Mouse (Mus musculus) ES-Bruce4 (cell line): ENCODE data around the gene Cyb561d2. TPM values are rescaled to one million over a fixed set of nuclear protein-coding genes. Genes with fewer than 3 reads are reported as not detected.

Experiments used
- H3K27ac ChIP-seq: 2 replicates; pipeline ENCODE4 v1.5.1; 2012; ENCODE audit warnings: low read length, inconsistent platforms; ENCODE audit not compliant: insufficient read depth
- H3K27me3 ChIP-seq: 2 replicates; pipeline ENCODE4 v1.6.1; 2012; ENCODE audit warnings: mild to moderate bottlenecking, low read length, inconsistent platforms; ENCODE audit not compliant: control insufficient read depth, poor library complexity, insufficient read depth, severe bottlenecking
- H3K36me3 ChIP-seq: 2 replicates; pipeline ENCODE4 v1.6.1; 2012; ENCODE audit warnings: inconsistent platforms, mild to moderate bottlenecking, low read length, moderate library complexity; ENCODE audit not compliant: control insufficient read depth, poor library complexity, insufficient read depth, severe bottlenecking
- H3K4me1 ChIP-seq: one replicate; pipeline ENCODE4 v1.8.1; 2011; ENCODE audit warnings: low read length; ENCODE audit not compliant: control insufficient read depth, insufficient read depth
- H3K4me3 ChIP-seq: 2 replicates; pipeline ENCODE4 v1.5.1; 2011; ENCODE audit warnings: low read depth, mild to moderate bottlenecking, low read length
- H3K9ac ChIP-seq: 2 replicates; pipeline ENCODE4 v1.6.1; 2012; ENCODE audit warnings: low read depth, mild to moderate bottlenecking, inconsistent platforms; ENCODE audit not compliant: poor library complexity, severe bottlenecking
- H3K9me3 ChIP-seq: replicated peaks from 2 replicates; pipeline ENCODE4 v1.6.1; 2012; ENCODE audit warnings: mild to moderate bottlenecking, low read length, inconsistent platforms; ENCODE audit not compliant: control insufficient read depth, poor library complexity, insufficient read depth, severe bottlenecking
- CTCF ChIP-seq: IDR thresholded peaks from one replicate; pipeline ENCODE4 v1.8.1; 2011; ENCODE audit warnings: low read depth, low read length
- EP300 ChIP-seq: IDR thresholded peaks from 2 replicates; pipeline ENCODE4 v1.6.1; 2011; ENCODE audit warnings: low read depth, low read length; ENCODE audit not compliant: insufficient read depth
- POLR2A ChIP-seq: IDR thresholded peaks from one replicate; pipeline ENCODE4 v1.8.1; 2011; ENCODE audit warnings: low read length; ENCODE audit not compliant: insufficient read depth
- polyA plus RNA-seq: library from polyadenylated mRNA; stranded (reverse); fragments of >200 nt; gene quantifications from 2 replicates; pipeline ENCODE4 v1.2.4, GENCODE M21; 2011; ENCODE audit warnings: low read depth; ENCODE audit not compliant: missing spikeins, insufficient read depth, insufficient read length

Gene Cyb561d2
- polyA plus RNA-seq, 1 experiment, result 7.7 TPM

- Histone ChIP-seq H3K9me3 (no peaks in the 10 kb centered on the region), H3K27ac (no peak overlapping the region), H3K9ac (no peak overlapping the region), H3K4me1 (peaks cover 3% of the 10 kb centered on the region), H3K4me3 (no peak overlapping the region), H3K27me3 (no peaks in the 10 kb centered on the region), H3K36me3 (peaks cover 8% of the 10 kb centered on the region)
- no peak for TF ChIP-seq CTCF
- no peak for TF ChIP-seq POLR2A
- TF ChIP-seq EP300, result no peak
Measured at GRCm38 (mm10) chr9:107552690-107553393, 10.8 kb upstream of the Cyb561d2 start.

DNA sequence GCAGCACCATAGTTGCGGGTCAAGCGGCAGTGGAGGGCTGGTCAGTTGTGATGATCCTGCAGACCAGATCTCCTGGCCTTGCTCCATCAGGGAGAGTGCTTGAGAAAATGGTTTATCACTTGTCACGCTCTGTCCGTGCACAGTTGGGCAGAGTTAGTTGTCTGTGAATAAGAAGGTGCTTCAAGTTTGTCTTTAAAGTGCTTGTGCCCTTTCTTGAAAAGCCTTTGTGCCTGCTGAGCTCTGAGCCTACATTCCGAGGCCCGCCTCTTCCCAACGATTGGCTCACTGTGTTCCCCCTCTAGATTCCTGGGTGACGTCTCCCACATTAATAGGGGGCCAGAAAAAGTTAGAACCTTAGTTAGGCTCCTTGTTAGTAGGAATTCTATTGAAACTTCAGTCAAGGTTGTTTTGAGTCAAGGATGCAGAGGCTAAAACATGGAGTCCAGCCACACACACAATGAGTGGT is 9.9 kb upstream of the Cyb561d2 start:
- H3K9me3 ChIP-seq, result no peaks in the 10 kb centered on the region
- H3K4me1 ChIP-seq, result peaks cover 3% of the 10 kb centered on the region
- no peak for TF ChIP-seq POLR2A
- TF ChIP-seq EP300, result no peak
- TF ChIP-seq CTCF, result no peak
- peak overlapping the region; percentile 64 for H3K4me3 ChIP-seq
- H3K27me3 ChIP-seq, result no peaks in the 10 kb centered on the region
- peak overlapping the region; percentile 39 for H3K9ac ChIP-seq
- H3K27ac ChIP-seq, result no peak overlapping the region
- no peaks in the 10 kb centered on the region for H3K36me3 ChIP-seq

- TF ChIP-seq EP300 (no peak), POLR2A (no peak), CTCF (no peak)
- no peaks in the 10 kb centered on the region for H3K36me3 ChIP-seq
- H3K4me3 ChIP-seq, result peak within 1 kb of the TSS; percentile 64
- H3K4me1 ChIP-seq, result peaks cover 3% of the 10 kb centered on the region
- no peak within 1 kb of the TSS for H3K27ac ChIP-seq
- no peaks in the 10 kb centered on the region for H3K27me3 ChIP-seq
- no peaks in the 10 kb centered on the region for H3K9me3 ChIP-seq
- peak within 1 kb of the TSS; percentile 39 for H3K9ac ChIP-seq
Measured at GRCm38 (mm10) chr9:107551117-107551889, 9.3 kb upstream of the Cyb561d2 start, which contains the start of gene Rassf1. Gene Rassf1, plus strand, starts transcription at chr9:107551555.

DNA sequence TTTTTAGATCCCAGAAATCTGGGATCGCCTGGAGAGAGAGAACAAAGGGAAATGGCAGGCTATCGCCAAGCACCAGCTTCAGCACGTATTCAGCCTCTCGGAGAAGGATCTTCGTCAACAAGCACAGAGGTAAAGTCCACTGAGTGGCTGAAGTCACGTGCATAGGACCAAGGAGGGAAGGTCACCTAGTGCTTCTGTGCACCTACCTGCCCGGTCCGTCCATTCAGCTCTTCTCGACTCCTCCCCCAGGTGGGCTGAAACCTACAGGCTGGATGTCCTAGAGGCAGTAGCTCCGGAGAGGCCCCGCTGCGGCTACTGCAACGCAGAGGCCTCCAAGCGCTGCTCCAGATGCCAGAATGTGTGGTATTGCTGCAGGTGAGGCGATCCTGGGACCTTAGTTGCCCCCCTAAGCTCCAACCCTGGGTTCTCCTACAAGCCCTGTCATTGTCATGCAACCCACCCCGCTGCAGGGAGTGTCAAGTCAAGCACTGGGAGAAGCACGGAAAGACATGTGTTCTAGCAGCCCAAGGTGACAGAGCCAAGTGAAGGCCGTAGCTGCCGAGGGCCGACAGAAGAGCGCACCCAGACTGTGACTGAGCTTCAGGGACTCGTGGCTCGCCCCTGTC is 8.6 kb upstream of the Cyb561d2 start:
- peaks cover 3% of the 10 kb centered on the region for H3K4me1 ChIP-seq
- H3K9ac ChIP-seq, result no peak overlapping the region
- H3K27me3 ChIP-seq, result no peaks in the 10 kb centered on the region
- H3K36me3 ChIP-seq, result no peaks in the 10 kb centered on the region
- H3K27ac ChIP-seq, result no peak overlapping the region
- H3K4me3 ChIP-seq, result 0 out of 2 replicates have a peak overlapping the region, but pooled peaks have one; percentile 13
- H3K9me3 ChIP-seq, result no peaks in the 10 kb centered on the region
- TF ChIP-seq EP300 (no peak), POLR2A (no peak), CTCF (no peak)

DNA sequence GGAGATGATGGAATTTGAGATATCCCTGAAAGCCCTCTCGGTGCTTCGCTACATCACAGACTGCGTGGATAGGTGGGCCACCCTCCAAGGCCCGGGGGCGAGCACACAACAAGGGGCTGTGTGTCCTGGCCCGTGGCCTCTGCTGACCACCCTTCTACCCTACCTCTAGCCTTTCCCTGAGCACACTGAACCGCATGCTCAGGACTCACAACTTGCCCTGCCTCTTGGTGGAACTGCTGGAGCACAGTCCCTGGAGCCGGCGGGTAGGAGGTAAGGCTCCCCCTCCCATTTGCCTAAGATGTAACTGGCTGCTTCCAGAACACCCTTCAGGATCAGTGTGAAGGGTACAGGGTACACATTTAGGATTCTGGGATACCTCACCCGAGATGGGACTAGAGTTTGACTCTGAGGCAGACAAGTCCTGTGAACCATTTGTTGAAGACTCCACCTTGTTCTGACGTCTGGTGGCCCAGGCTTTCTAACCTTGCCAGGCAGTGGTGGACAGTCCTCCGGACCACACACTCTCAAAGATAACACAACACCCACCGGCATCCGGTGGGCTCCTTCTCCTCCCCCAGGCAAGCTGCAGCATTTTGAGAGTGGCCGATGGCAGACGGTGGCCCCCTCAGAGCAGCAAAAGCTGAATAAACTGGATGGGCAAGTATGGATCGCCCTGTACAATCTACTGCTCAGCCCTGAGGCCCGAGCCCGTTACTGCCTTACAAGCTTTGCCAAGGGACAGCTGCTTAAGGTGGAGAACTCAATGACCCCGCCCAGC is 7.5 kb upstream of the Cyb561d2 start:
- Histone ChIP-seq H3K9ac (no peak overlapping the region), H3K27me3 (no peaks in the 10 kb centered on the region), H3K9me3 (no peaks in the 10 kb centered on the region), H3K36me3 (no peaks in the 10 kb centered on the region), H3K4me1 (peaks cover 3% of the 10 kb centered on the region), H3K27ac (no peak overlapping the region), H3K4me3 (no peak overlapping the region)
- TF ChIP-seq CTCF (no peak), EP300 (no peak), POLR2A (no peak)
